Mouse (Mus musculus) B cell, adult 67 days (primary cell): ENCODE data around the gene Cldn34a. TPM values are rescaled to one million over a fixed set of nuclear protein-coding genes. Genes with fewer than 3 reads are reported as not detected.

Experiments
- total RNA-seq, 2 experiments: library from RNA; stranded (reverse); gene quantifications; 4 replicates each; pipeline ENCODE4 v1.2.4; 2023

Gene Cldn34a
- total RNA-seq: not detected

GRCm38 (mm10) chrX:152563034-152563433 is at the start of gene Cldn34a:
TSS of gene Cldn34a (plus strand) at chrX:152563334.

Other genes with a start within 250 kb of the Cldn34a start
- 10 to 100 TPM; 17.5 to 17.7 TPM for gene Kantr, start 235.8 kb upstream of the Cldn34a start, total RNA-seq
- gene Tspyl2, start 220.9 kb upstream of the Cldn34a start, total RNA-seq: 10 to 100 TPM; 81.7 to 85.9 TPM
- gene Gpr173, start 194.6 kb upstream of the Cldn34a start, total RNA-seq: not detected
- not detected for gene Shroom2, start 206.1 kb downstream of the Cldn34a start, total RNA-seq
- gene Gpr143, start 218.6 kb downstream of the Cldn34a start, total RNA-seq: not detected